Mouse (Mus musculus): ENCODE results near the gene Olfr1166. TPM values are rescaled to one million over a fixed set of nuclear protein-coding genes. Genes with fewer than 3 reads are reported as not detected.
"Not testable (repeated sequence)": the region's sequence is repeated elsewhere in the genome, so short reads cannot be mapped to it uniquely, and the experiment has no call there.

Olfr1166 gene
- total RNA-seq (2014; rRNA removed) (not detected in 2 replicates), polyA plus RNA-seq (2015; fragmentation: Nextera tagmentation; extraction: Ambion mirVana) (not detected in 2 replicates)

- Histone ChIP-seq H3K4me1 (ENCODE audit: insufficient read depth, low read length) (no peaks in the 10 kb centered on the region), H3K27me3 (ENCODE audit: insufficient read depth, low read length) (no peaks in the 10 kb centered on the region), H3K9me3 (ENCODE audit: low read length) (no peaks in the 10 kb centered on the region), H3K4me3 (ENCODE audit: low read depth, low read length) (no peak within 1 kb of the TSS), H3K9ac (replicated peaks; ENCODE audit: low read length, poor library complexity, severe bottlenecking) (no peak within 1 kb of the TSS), H3K27ac (ENCODE audit: low read depth, low read length) (no peak within 1 kb of the TSS), H3K4me2 (ENCODE audit: low read depth, low read length, poor library complexity, severe bottlenecking) (no peak within 1 kb of the TSS), H3K36me3 (ENCODE audit: insufficient read depth, low read length) (no peaks in the 10 kb centered on the region)
- 94% methylated on average over 1 of the region's 1 CpGs for WGBS
- TF ChIP-seq CTCF (IDR thresholded peaks at IDR 0.05): no peak
- no peak for DNase-seq (ENCODE audit: low spot score)
- ATAC-seq (ENCODE audit: low FRiP score): no peak
Measured at GRCm38 (mm10) chr2:88128172-88128571, at the start of gene Olfr1166. Gene Olfr1166, minus strand, starts transcription at chr2:88128272.

GRCm38 (mm10) chr2:88155093-88155492, 27.0 kb upstream of the Olfr1166 start, which contains the start of gene Olfr1167:
Gene Olfr1167, minus strand, starts transcription at chr2:88155193.
- not testable (repeated sequence) for H3K9ac ChIP-seq (replicated peaks; ENCODE audit: low read length, poor library complexity, severe bottlenecking); H3K9me3 ChIP-seq (ENCODE audit: low read length)
- 88% methylated on average over 1 of the region's 1 CpGs for WGBS

GRCm38 (mm10) chr2:88093866-88094265, 34.2 kb downstream of the Olfr1166 start, which contains the start of gene Olfr1164:
Gene Olfr1164, minus strand, starts transcription at chr2:88093966.
- no peak within 1 kb of the TSS for H3K4me3 ChIP-seq (ENCODE audit: low read depth, low read length)
- no peak for TF ChIP-seq CTCF (IDR thresholded peaks at IDR 0.05)
- ATAC-seq (ENCODE audit: low FRiP score) (no peak), DNase-seq (ENCODE audit: low spot score) (no peak)
- H3K9me3 ChIP-seq (ENCODE audit: low read length): no peaks in the 10 kb centered on the region
- WGBS: 78% methylated on average over 4 of the region's 4 CpGs
- H3K9ac ChIP-seq (replicated peaks; ENCODE audit: low read length, poor library complexity, severe bottlenecking): no peak within 1 kb of the TSS
- no peak within 1 kb of the TSS for H3K27ac ChIP-seq (ENCODE audit: low read depth, low read length)
- no peaks in the 10 kb centered on the region for H3K27me3 ChIP-seq (ENCODE audit: insufficient read depth, low read length)
- H3K4me1 ChIP-seq (ENCODE audit: insufficient read depth, low read length): no peaks in the 10 kb centered on the region
- H3K4me2 ChIP-seq (ENCODE audit: low read depth, low read length, poor library complexity, severe bottlenecking): no peak within 1 kb of the TSS
- H3K36me3 ChIP-seq (ENCODE audit: insufficient read depth, low read length): no peaks in the 10 kb centered on the region

More at GRCm38 (mm10) chr2:88155093-88155492, 27.0 kb upstream of the Olfr1166 start, which contains the start of gene Olfr1167:
- not testable (repeated sequence) for ATAC-seq (ENCODE audit: low FRiP score); H3K4me2 ChIP-seq (ENCODE audit: low read depth, low read length, poor library complexity, severe bottlenecking); H3K36me3 ChIP-seq (ENCODE audit: insufficient read depth, low read length); H3K4me3 ChIP-seq (ENCODE audit: low read depth, low read length); DNase-seq (ENCODE audit: low spot score); H3K27ac ChIP-seq (ENCODE audit: low read depth, low read length); H3K4me1 ChIP-seq (ENCODE audit: insufficient read depth, low read length); H3K27me3 ChIP-seq (ENCODE audit: insufficient read depth, low read length)

Other genes starting within 250 kb of the Olfr1166 start
- gene Olfr1153, start 233.3 kb downstream of the Olfr1166 start, total RNA-seq (2014; rRNA removed): not detected in 2 replicates
- not detected in 2 replicates for gene Olfr1153, start 233.3 kb downstream of the Olfr1166 start, polyA plus RNA-seq (2015; fragmentation: Nextera tagmentation; extraction: Ambion mirVana)
- gene Olfr1154, start 223.1 kb downstream of the Olfr1166 start, total RNA-seq (2014; rRNA removed): not detected in 2 replicates
- not detected in 2 replicates for gene Olfr1154, start 223.1 kb downstream of the Olfr1166 start, polyA plus RNA-seq (2015; fragmentation: Nextera tagmentation; extraction: Ambion mirVana)
- gene Olfr1155, start 183.1 kb downstream of the Olfr1166 start, total RNA-seq (2014; rRNA removed): not detected in 2 replicates
- gene Olfr1155, start 183.1 kb downstream of the Olfr1166 start, polyA plus RNA-seq (2015; fragmentation: Nextera tagmentation; extraction: Ambion mirVana): not detected in 2 replicates
- gene Olfr1156, start 175.2 kb downstream of the Olfr1166 start, total RNA-seq (2014; rRNA removed): not detected in 2 replicates
- gene Olfr1156, start 175.2 kb downstream of the Olfr1166 start, polyA plus RNA-seq (2015; fragmentation: Nextera tagmentation; extraction: Ambion mirVana): not detected in 2 replicates
- gene Olfr1157, start 160.0 kb downstream of the Olfr1166 start, total RNA-seq (2014; rRNA removed): not detected in 2 replicates
- not detected in 2 replicates for gene Olfr1157, start 160.0 kb downstream of the Olfr1166 start, polyA plus RNA-seq (2015; fragmentation: Nextera tagmentation; extraction: Ambion mirVana)
- not detected in 2 replicates for gene Olfr74, start 153.6 kb downstream of the Olfr1166 start, total RNA-seq (2014; rRNA removed)
- gene Olfr74, start 153.6 kb downstream of the Olfr1166 start, polyA plus RNA-seq (2015; fragmentation: Nextera tagmentation; extraction: Ambion mirVana): not detected in 2 replicates
- not detected in 2 replicates for gene Olfr1158, start 138.2 kb downstream of the Olfr1166 start, total RNA-seq (2014; rRNA removed)
- not detected in 2 replicates for gene Olfr1158, start 138.2 kb downstream of the Olfr1166 start, polyA plus RNA-seq (2015; fragmentation: Nextera tagmentation; extraction: Ambion mirVana)
- not detected in 2 replicates for gene Olfr1160, start 120.0 kb downstream of the Olfr1166 start, total RNA-seq (2014; rRNA removed)
- not detected in 2 replicates for gene Olfr1160, start 120.0 kb downstream of the Olfr1166 start, polyA plus RNA-seq (2015; fragmentation: Nextera tagmentation; extraction: Ambion mirVana)
- gene Olfr1161, start 105.5 kb downstream of the Olfr1166 start, total RNA-seq (2014; rRNA removed): not detected in 2 replicates
- gene Olfr1161, start 105.5 kb downstream of the Olfr1166 start, polyA plus RNA-seq (2015; fragmentation: Nextera tagmentation; extraction: Ambion mirVana): not detected in 2 replicates
- gene Olfr73, start 90.6 kb downstream of the Olfr1166 start, total RNA-seq (2014; rRNA removed): not detected in 2 replicates
- not detected in 2 replicates for gene Olfr73, start 90.6 kb downstream of the Olfr1166 start, polyA plus RNA-seq (2015; fragmentation: Nextera tagmentation; extraction: Ambion mirVana)
- not detected in 2 replicates for gene Olfr1162, start 77.1 kb downstream of the Olfr1166 start, total RNA-seq (2014; rRNA removed)
- gene Olfr1162, start 77.1 kb downstream of the Olfr1166 start, polyA plus RNA-seq (2015; fragmentation: Nextera tagmentation; extraction: Ambion mirVana): not detected in 2 replicates
- not detected in 2 replicates for gene Olfr1163, start 56.4 kb downstream of the Olfr1166 start, total RNA-seq (2014; rRNA removed)
- not detected in 2 replicates for gene Olfr1163, start 56.4 kb downstream of the Olfr1166 start, polyA plus RNA-seq (2015; fragmentation: Nextera tagmentation; extraction: Ambion mirVana)
- not detected in 2 replicates for gene Olfr1164, start 34.3 kb downstream of the Olfr1166 start, total RNA-seq (2014; rRNA removed)
- gene Olfr1164, start 34.3 kb downstream of the Olfr1166 start, polyA plus RNA-seq (2015; fragmentation: Nextera tagmentation; extraction: Ambion mirVana): not detected in 2 replicates
- not detected in 2 replicates for gene Olfr1167, start 26.9 kb upstream of the Olfr1166 start, total RNA-seq (2014; rRNA removed)
- not detected in 2 replicates for gene Olfr1167, start 26.9 kb upstream of the Olfr1166 start, polyA plus RNA-seq (2015; fragmentation: Nextera tagmentation; extraction: Ambion mirVana)
- gene Olfr1168, start 53.6 kb upstream of the Olfr1166 start, total RNA-seq (2014; rRNA removed): not detected in 2 replicates
- not detected in 2 replicates for gene Olfr1168, start 53.6 kb upstream of the Olfr1166 start, polyA plus RNA-seq (2015; fragmentation: Nextera tagmentation; extraction: Ambion mirVana)
- gene Olfr1170, start 100.1 kb upstream of the Olfr1166 start, total RNA-seq (2014; rRNA removed): not detected in 2 replicates
- gene Olfr1170, start 100.1 kb upstream of the Olfr1166 start, polyA plus RNA-seq (2015; fragmentation: Nextera tagmentation; extraction: Ambion mirVana): not detected in 2 replicates
- gene Olfr1173, start 151.6 kb upstream of the Olfr1166 start, total RNA-seq (2014; rRNA removed): not detected in 2 replicates
- gene Olfr1173, start 151.6 kb upstream of the Olfr1166 start, polyA plus RNA-seq (2015; fragmentation: Nextera tagmentation; extraction: Ambion mirVana): not detected in 2 replicates
- not detected in 2 replicates for gene Olfr1174-ps, start 186.9 kb upstream of the Olfr1166 start, total RNA-seq (2014; rRNA removed)
- not detected in 2 replicates for gene Olfr1174-ps, start 186.9 kb upstream of the Olfr1166 start, polyA plus RNA-seq (2015; fragmentation: Nextera tagmentation; extraction: Ambion mirVana)
- not detected in 2 replicates for gene Olfr1175-ps, start 198.9 kb upstream of the Olfr1166 start, total RNA-seq (2014; rRNA removed)
- not detected in 2 replicates for gene Olfr1175-ps, start 198.9 kb upstream of the Olfr1166 start, polyA plus RNA-seq (2015; fragmentation: Nextera tagmentation; extraction: Ambion mirVana)
- gene Olfr1176, start 208.4 kb upstream of the Olfr1166 start, total RNA-seq (2014; rRNA removed): not detected in 2 replicates
- gene Olfr1176, start 208.4 kb upstream of the Olfr1166 start, polyA plus RNA-seq (2015; fragmentation: Nextera tagmentation; extraction: Ambion mirVana): not detected in 2 replicates
- not detected in 2 replicates for gene Olfr1177-ps, start 218.2 kb upstream of the Olfr1166 start, total RNA-seq (2014; rRNA removed)
- not detected in 2 replicates for gene Olfr1177-ps, start 218.2 kb upstream of the Olfr1166 start, polyA plus RNA-seq (2015; fragmentation: Nextera tagmentation; extraction: Ambion mirVana)

All from midbrain, postnatal 0 days (tissue).